Mouse (Mus musculus) ovary, adult 18-20 months (tissue): ENCODE measurements around the gene Pitx2.
A peak's percentile ranks its signal among the peaks of the same experiment; 100 is the strongest.

Source experiments
- DNase-seq: peaks from one replicate; pipeline ENCODE4 v3.0.0; 2022; ENCODE audit warnings: low spot score, mixed read lengths

The Pitx2 gene

DNA sequence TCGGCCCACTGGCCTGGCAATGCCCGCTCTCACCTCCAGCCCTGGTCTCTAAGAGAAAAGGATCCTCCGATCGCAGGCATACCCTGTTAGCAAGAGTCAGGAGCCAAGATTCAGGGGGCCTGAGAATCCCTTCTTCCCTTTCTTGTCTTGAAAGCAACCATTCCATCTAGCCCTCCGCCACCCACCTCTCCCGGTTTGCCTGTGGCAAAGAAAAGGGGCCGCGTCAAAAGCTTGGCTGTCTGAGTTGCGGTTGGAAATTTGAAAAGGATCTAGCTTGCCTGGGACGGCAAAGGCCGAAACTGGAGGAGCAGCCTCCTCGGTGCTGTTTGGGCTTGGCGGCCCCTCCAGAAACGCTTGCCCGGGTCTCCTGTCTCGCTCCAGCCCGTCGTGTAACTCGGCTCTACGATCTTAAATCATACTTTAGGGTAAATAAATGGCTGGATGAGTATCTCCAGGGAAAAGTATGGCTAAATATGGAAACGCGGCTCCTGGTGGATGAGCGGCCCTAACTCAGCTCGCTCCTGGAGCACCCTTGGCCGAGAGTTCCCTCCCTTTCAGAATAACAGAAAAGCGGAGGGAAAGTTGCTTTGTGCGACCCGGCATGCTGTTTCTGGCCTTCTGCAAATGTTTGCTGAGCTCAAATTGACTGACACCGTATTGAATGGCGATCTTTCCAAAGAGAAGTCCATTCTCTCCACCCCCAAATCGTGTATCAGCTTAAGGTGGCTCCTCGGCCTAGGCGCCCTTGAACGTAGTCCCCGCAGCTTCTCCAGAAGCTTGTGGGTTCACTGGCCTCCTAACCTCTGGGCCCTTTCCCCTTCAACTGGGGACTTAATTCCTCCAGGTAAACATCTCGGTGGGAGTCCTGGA is 3.4 kb downstream of the Pitx2 start:
- DNase-seq = no peak

- DNase-seq = no peak
Observed at GRCm38 (mm10) chr3:129203761-129204440, 4.2 kb downstream of the Pitx2 start.

GRCm38 (mm10) chr3:129204441-129205313 is 5.0 kb downstream of the Pitx2 start:
- DNase-seq = peak; percentile 31

DNA sequence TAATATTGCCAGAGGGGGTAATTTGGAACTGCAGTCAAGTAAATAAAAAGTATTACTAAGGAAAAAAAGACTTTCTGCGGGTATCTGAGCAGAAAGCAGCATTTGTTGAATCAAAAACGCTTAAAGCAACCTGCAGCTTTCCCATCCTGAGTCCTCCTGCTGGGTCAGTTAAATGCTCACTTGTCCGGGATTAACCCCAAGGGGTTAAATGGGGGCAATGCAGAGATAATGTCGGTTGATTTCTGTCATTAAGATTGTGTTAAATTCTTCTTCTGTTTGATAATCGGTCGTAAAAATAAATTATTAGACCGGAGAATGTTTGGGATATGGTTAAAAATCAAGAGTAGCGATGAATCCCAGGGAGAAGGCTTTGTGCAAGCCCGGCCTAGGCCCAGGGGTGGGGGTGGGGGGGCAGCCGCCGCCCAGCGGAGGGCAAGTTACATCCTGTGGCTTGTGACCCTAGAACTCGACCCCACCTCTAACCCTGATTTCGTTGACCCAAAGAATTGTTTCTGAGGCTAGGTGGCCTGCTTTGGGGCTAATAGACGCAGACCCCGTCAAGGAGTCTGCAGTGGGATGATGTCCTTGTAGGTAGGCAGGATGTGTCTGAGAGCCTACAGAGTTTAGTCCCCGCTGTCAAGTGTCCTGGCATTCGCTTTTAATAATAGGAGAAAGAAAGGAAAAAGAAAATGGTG is 6.0 kb downstream of the Pitx2 start:
- no peak for DNase-seq

DNA sequence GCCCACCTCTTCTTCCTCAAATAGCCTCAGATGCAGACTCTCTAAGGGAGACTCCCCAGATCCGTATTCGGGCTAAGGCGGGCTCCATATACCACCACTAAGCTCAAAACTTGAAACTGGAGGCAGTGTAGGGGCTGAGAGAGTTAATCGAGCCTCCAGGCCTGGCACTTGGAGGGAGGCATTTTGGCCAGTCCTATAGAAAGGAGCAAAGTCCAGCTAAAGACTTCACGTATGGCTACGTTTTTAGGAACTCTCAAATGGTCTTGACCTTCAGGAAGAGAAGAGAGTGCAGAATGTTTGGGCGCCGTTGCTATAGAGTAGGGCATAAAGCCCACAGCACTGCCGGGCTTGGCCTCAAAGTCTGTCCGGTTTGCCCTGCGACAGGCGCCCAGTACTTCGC is 7.1 kb downstream of the Pitx2 start:
- DNase-seq = no peak

- DNase-seq = no peak
Observed at GRCm38 (mm10) chr3:129207231-129208030, 7.8 kb downstream of the Pitx2 start.

DNA sequence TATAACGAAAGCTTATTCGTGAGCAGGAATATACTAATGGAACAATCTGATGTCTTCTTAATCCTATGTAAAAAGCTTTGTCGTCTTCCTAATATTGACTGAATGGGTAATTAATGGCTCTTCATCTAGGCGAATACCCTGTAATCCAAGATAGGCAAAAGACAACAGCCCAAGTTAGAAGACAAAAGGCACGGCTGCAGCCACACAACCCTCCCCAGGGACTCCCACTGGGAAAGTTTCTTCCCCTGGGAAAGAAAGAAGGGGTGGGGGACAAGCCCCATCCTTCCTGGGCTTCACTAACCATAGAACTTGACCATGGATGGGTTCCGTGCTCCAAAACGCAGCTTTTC is 8.3 kb downstream of the Pitx2 start:
- DNase-seq = no peak

DNA sequence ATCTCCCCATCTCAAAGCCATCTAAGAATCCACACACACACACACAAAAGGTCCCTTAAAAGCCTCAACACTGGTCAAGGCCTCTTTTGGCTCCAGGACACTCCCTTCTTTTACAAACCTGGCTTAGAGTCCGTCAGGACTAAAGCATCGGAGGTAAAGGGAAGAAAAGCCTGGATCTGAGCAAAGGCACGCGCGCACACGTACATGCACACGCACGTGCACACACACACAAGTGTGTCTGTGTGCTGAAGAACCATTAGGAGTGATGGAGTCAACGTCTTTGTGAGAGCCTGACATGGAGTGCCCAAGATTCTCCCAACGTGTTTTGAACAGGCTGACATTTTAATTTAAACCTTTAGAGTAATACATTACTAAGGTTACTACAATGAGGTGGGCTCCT is 8.7 kb downstream of the Pitx2 start:
- DNase-seq = no peak

- no peak for DNase-seq
Observed at GRCm38 (mm10) chr3:129209266-129209665, 9.6 kb downstream of the Pitx2 start.

DNA sequence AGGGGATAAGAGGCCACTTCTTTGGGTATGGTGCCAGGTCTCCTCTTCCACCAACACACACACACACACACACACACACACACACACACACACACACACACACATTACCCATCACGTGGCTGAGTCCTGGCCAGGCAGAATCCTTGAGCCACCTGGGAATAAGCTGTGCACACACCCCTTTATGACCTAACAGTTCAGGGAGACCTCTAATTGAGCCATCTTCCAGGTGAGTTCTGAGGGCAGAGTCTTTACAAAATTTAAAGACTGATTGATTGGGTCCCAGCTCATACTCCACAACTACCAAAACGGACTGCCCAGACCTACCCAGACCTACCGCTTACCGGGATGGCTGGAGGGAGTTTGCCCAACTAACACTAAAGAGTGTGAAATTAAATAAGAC is 10.1 kb downstream of the Pitx2 start:
- no peak for DNase-seq

GRCm38 (mm10) chr3:129212038-129212645 is 12.5 kb downstream of the Pitx2 start:
- no peak for DNase-seq

GRCm38 (mm10) chr3:129212807-129213206 is 13.1 kb downstream of the Pitx2 start:
- no peak for DNase-seq

GRCm38 (mm10) chr3:129213633-129214145 is 14.0 kb downstream of the Pitx2 start:
- peak; percentile 63 for DNase-seq

GRCm38 (mm10) chr3:129214146-129214665 is 14.5 kb downstream of the Pitx2 start:
- no peak for DNase-seq

DNA sequence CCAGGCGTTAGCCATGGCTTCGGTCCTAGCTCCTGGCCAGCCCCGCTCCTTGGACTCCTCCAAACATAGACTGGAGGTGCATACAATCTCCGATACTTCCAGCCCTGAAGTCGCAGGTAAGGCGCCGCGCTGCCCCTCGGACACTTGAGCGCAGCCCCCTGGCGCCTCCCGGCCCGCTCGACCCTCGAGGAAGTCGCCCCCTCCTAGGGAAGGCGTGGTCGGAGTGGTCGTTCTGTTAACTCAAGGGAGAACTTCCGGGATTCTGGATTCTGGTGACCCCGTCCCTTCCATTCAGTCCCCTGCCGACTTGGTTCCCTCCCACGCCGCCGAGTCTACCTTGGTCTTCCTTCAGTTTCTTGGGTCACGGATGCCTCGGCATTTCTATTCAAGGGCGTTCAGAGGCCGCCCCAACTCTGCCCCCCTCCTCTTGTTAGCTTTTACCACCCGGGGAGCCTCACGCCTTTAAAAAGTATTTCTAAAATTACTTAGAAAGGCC is 15.0 kb downstream of the Pitx2 start:
- no peak for DNase-seq

GRCm38 (mm10) chr3:129215241-129215750 is 15.6 kb downstream of the Pitx2 start:
- no peak for DNase-seq

- no peak for DNase-seq
Observed at GRCm38 (mm10) chr3:129215751-129216331, 16.2 kb downstream of the Pitx2 start.

GRCm38 (mm10) chr3:129216491-129216890 is 16.8 kb downstream of the Pitx2 start:
- DNase-seq = no peak

DNA sequence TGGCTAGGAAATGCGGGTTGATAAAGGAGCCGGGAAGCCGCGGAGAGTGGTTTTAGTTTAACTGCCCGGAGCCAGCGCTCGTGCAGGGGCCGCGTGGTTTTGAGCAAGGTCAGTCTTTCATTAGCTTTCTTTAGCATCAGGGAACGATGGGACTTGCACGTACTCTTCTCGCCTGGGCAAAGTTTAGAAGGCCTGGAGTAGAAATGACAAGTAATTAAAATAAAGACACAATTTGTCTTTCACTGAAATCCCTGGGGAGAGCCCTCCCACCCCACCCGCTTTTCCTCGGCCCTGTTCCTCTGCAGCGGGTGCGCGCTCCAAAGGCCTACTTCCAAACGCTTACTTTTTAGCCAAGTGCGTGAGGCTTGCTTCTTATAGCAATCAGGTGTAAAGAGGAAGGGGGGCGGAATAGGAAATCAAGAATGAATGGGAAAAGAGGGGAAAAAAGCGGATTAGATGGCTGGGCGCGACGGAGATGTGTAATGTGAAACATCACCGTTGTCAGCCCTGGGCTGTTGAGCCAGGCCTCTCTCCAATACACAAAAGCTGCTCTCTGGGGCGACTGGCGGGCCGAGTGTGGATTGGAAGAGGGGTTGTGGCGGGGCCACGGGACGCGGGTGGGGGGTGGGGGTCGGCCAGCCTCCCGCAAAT is 17.4 kb downstream of the Pitx2 start:
- DNase-seq = no peak
